Mouse (Mus musculus): Measurements from ENCODE around the gene Gzmm. TPM values are rescaled to one million over a fixed set of nuclear protein-coding genes. Genes with fewer than 3 reads are reported as not detected.

Gene Gzmm
- polyA plus RNA-seq, 1 experiment from 2014 or later, result 0.15 TPM

GRCm38 (mm10) chr10:79673054-79673453 is 15.8 kb upstream of the Gzmm start:
- Histone ChIP-seq H3K9me3 (replicated peaks; ENCODE audit: control insufficient read depth, low read length) (no peaks in the 10 kb centered on the region), H3K9ac (ENCODE audit: low read depth, low read length) (no peak overlapping the region), H3K36me3 (ENCODE audit: control insufficient read depth, insufficient read depth) (no peaks in the 10 kb centered on the region), H3K4me3 (ENCODE audit: low read depth, low read length) (no peak overlapping the region), H3K4me1 (ENCODE audit: control insufficient read depth, low read depth, low read length) (peaks cover 12% of the 10 kb centered on the region), H3K4me2 (ENCODE audit: low read depth, low read length) (no peak overlapping the region), H3K27me3 (ENCODE audit: control insufficient read depth, insufficient read depth, low read depth, low read length) (no peaks in the 10 kb centered on the region), H3K27ac (ENCODE audit: low read length) (no peak overlapping the region)
- no peak for ATAC-seq (ENCODE audit: low read depth)
- WGBS (ENCODE audit: insufficient replicate concordance), result 54% methylated on average over 3 of the region's 3 CpGs

GRCm38 (mm10) chr10:79675346-79676035 is 13.3 kb upstream of the Gzmm start:
- no peak overlapping the region for H3K4me2 ChIP-seq (ENCODE audit: low read depth, low read length)
- peaks cover 8% of the 10 kb centered on the region for H3K4me1 ChIP-seq (ENCODE audit: control insufficient read depth, low read depth, low read length)
- no peaks in the 10 kb centered on the region for H3K9me3 ChIP-seq (replicated peaks; ENCODE audit: control insufficient read depth, low read length)
- H3K27me3 ChIP-seq (ENCODE audit: control insufficient read depth, insufficient read depth, low read depth, low read length), result no peaks in the 10 kb centered on the region; the same call in 1 of the 2 replicates
- H3K36me3 ChIP-seq (ENCODE audit: control insufficient read depth, insufficient read depth), result no peaks in the 10 kb centered on the region
- ATAC-seq (ENCODE audit: low read depth), result no peak
- no peak overlapping the region for H3K9ac ChIP-seq (ENCODE audit: low read depth, low read length)
- H3K4me3 ChIP-seq (ENCODE audit: low read depth, low read length), result no peak overlapping the region
- H3K27ac ChIP-seq (ENCODE audit: low read length), result no peak overlapping the region
- 74% methylated on average over 44 of the region's 44 CpGs for WGBS (ENCODE audit: insufficient replicate concordance)

- H3K9ac ChIP-seq (ENCODE audit: low read depth, low read length), result peak overlapping the region; percentile 77
- no peaks in the 10 kb centered on the region for H3K9me3 ChIP-seq (replicated peaks; ENCODE audit: control insufficient read depth, low read length)
- WGBS (ENCODE audit: insufficient replicate concordance), result 27% methylated on average over 11 of the region's 11 CpGs
- peak overlapping the region; percentile 72 for H3K4me3 ChIP-seq (ENCODE audit: low read depth, low read length)
- peak overlapping the region; percentile 99 for H3K4me2 ChIP-seq (ENCODE audit: low read depth, low read length)
- H3K27me3 ChIP-seq (ENCODE audit: control insufficient read depth, insufficient read depth, low read depth, low read length), result no peaks in the 10 kb centered on the region; the same call in 1 of the 2 replicates
- H3K36me3 ChIP-seq (ENCODE audit: control insufficient read depth, insufficient read depth), result peaks cover 14% of the 10 kb centered on the region
- no peak for ATAC-seq (ENCODE audit: low read depth)
- peaks cover 33% of the 10 kb centered on the region for H3K4me1 ChIP-seq (ENCODE audit: control insufficient read depth, low read depth, low read length)
- H3K27ac ChIP-seq (ENCODE audit: low read length), result peak overlapping the region; percentile 100
Observed at GRCm38 (mm10) chr10:79680606-79681495, 8.0 kb upstream of the Gzmm start.

- Histone ChIP-seq H3K9ac (ENCODE audit: low read depth, low read length) (peak within 1 kb of the TSS; percentile 86), H3K4me2 (ENCODE audit: low read depth, low read length) (peak within 1 kb of the TSS; percentile 99), H3K27me3 (ENCODE audit: control insufficient read depth, insufficient read depth, low read depth, low read length) (no peaks in the 10 kb centered on the region; the same call in 1 of the 2 replicates), H3K36me3 (ENCODE audit: control insufficient read depth, insufficient read depth) (peaks cover 22% of the 10 kb centered on the region), H3K27ac (ENCODE audit: low read length) (peak within 1 kb of the TSS; percentile 100), H3K4me3 (ENCODE audit: low read depth, low read length) (peak within 1 kb of the TSS; percentile 72), H3K4me1 (ENCODE audit: control insufficient read depth, low read depth, low read length) (peaks cover 33% of the 10 kb centered on the region), H3K9me3 (replicated peaks; ENCODE audit: control insufficient read depth, low read length) (no peaks in the 10 kb centered on the region)
- WGBS (ENCODE audit: insufficient replicate concordance), result under 1% methylated on average over 79 of the region's 84 CpGs
- ATAC-seq (ENCODE audit: low read depth), result peak; percentile 92
Observed at GRCm38 (mm10) chr10:79681591-79682245, 7.1 kb upstream of the Gzmm start, which contains the start of gene Cdc34. TSS of gene Cdc34 (plus strand) at chr10:79682195.

- no peaks in the 10 kb centered on the region; the same call in 1 of the 2 replicates for H3K27me3 ChIP-seq (ENCODE audit: control insufficient read depth, insufficient read depth, low read depth, low read length)
- peaks cover 33% of the 10 kb centered on the region for H3K4me1 ChIP-seq (ENCODE audit: control insufficient read depth, low read depth, low read length)
- no peak for ATAC-seq (ENCODE audit: low read depth)
- H3K27ac ChIP-seq (ENCODE audit: low read length), result peak overlapping the region; percentile 80
- WGBS (ENCODE audit: insufficient replicate concordance), result 0% methylated on average over 10 of the region's 10 CpGs
- H3K4me3 ChIP-seq (ENCODE audit: low read depth, low read length), result peak overlapping the region; percentile 72
- peak overlapping the region; percentile 95 for H3K4me2 ChIP-seq (ENCODE audit: low read depth, low read length)
- H3K36me3 ChIP-seq (ENCODE audit: control insufficient read depth, insufficient read depth), result peaks cover 30% of the 10 kb centered on the region
- peak overlapping the region; percentile 86 for H3K9ac ChIP-seq (ENCODE audit: low read depth, low read length)
- no peaks in the 10 kb centered on the region for H3K9me3 ChIP-seq (replicated peaks; ENCODE audit: control insufficient read depth, low read length)
Observed at GRCm38 (mm10) chr10:79682551-79682915, 6.3 kb upstream of the Gzmm start.

- Histone ChIP-seq H3K27ac (ENCODE audit: low read length) (peak overlapping the region; percentile 80), H3K4me2 (ENCODE audit: low read depth, low read length) (peak overlapping the region; percentile 95), H3K4me3 (ENCODE audit: low read depth, low read length) (peak overlapping the region; percentile 72), H3K4me1 (ENCODE audit: control insufficient read depth, low read depth, low read length) (peaks cover 33% of the 10 kb centered on the region), H3K27me3 (ENCODE audit: control insufficient read depth, insufficient read depth, low read depth, low read length) (no peaks in the 10 kb centered on the region; the same call in 1 of the 2 replicates), H3K36me3 (ENCODE audit: control insufficient read depth, insufficient read depth) (peaks cover 35% of the 10 kb centered on the region), H3K9ac (ENCODE audit: low read depth, low read length) (peak overlapping the region; percentile 86), H3K9me3 (replicated peaks; ENCODE audit: control insufficient read depth, low read length) (no peaks in the 10 kb centered on the region)
- no peak for ATAC-seq (ENCODE audit: low read depth)
- WGBS (ENCODE audit: insufficient replicate concordance), result 1% methylated on average over 10 of the region's 10 CpGs
Observed at GRCm38 (mm10) chr10:79682916-79683582, 5.8 kb upstream of the Gzmm start.

- no peak for ATAC-seq (ENCODE audit: low read depth)
- peaks cover 44% of the 10 kb centered on the region for H3K36me3 ChIP-seq (ENCODE audit: control insufficient read depth, insufficient read depth)
- 77% methylated on average over 6 of the region's 6 CpGs for WGBS (ENCODE audit: insufficient replicate concordance)
- peaks cover 33% of the 10 kb centered on the region for H3K4me1 ChIP-seq (ENCODE audit: control insufficient read depth, low read depth, low read length)
- peak overlapping the region; percentile 86 for H3K9ac ChIP-seq (ENCODE audit: low read depth, low read length)
- no peaks in the 10 kb centered on the region for H3K27me3 ChIP-seq (ENCODE audit: control insufficient read depth, insufficient read depth, low read depth, low read length)
- H3K9me3 ChIP-seq (replicated peaks; ENCODE audit: control insufficient read depth, low read length), result no peaks in the 10 kb centered on the region
- peak overlapping the region; percentile 68 for H3K27ac ChIP-seq (ENCODE audit: low read length)
- H3K4me3 ChIP-seq (ENCODE audit: low read depth, low read length), result peak overlapping the region; percentile 72
- peak overlapping the region; percentile 95 for H3K4me2 ChIP-seq (ENCODE audit: low read depth, low read length)
Observed at GRCm38 (mm10) chr10:79683726-79684640, 4.8 kb upstream of the Gzmm start.
